Mouse (Mus musculus): ENCODE results near the gene Bcat2. TPM values are rescaled to one million over a fixed set of nuclear protein-coding genes. Genes with fewer than 3 reads are reported as not detected.

Gene Bcat2
- polyA plus RNA-seq, 1 experiment from 2014 or later, result 23.3 TPM

GRCm38 (mm10) chr7:45623507-45623906 is 53.6 kb downstream of the Bcat2 start:
- 94% methylated on average over 11 of the region's 11 CpGs for WGBS
- no peak overlapping the region for H3K9ac ChIP-seq (replicated peaks)
- no peak overlapping the region for H3K27ac ChIP-seq (replicated peaks)
- no peaks in the 10 kb centered on the region for H3K9me3 ChIP-seq
- no peak overlapping the region for H3K4me2 ChIP-seq (replicated peaks)
- no peak overlapping the region for H3K4me3 ChIP-seq
- ATAC-seq (replicated peaks), result no peak
- H3K27me3 ChIP-seq, result peaks cover 7% of the 10 kb centered on the region; the same call in 1 of the 2 replicates
- H3K36me3 ChIP-seq, result no peaks in the 10 kb centered on the region
- peaks cover 5% of the 10 kb centered on the region; the same call in 1 of the 2 replicates for H3K4me1 ChIP-seq

- Histone ChIP-seq H3K9ac (replicated peaks) (no peak overlapping the region), H3K4me2 (replicated peaks) (no peak overlapping the region)
- whole genome bisulfite sequencing, result 84% methylated on average over 3 of the region's 3 CpGs
Measured at GRCm38 (mm10) chr7:45624718-45625117, 54.8 kb downstream of the Bcat2 start.

GRCm38 (mm10) chr7:45625481-45625880 is 55.5 kb downstream of the Bcat2 start:
- H3K4me3 ChIP-seq, result no peak overlapping the region
- no peak overlapping the region for H3K4me2 ChIP-seq (replicated peaks)
- 93% methylated on average over 8 of the region's 8 CpGs for WGBS
- H3K9me3 ChIP-seq, result no peaks in the 10 kb centered on the region
- H3K9ac ChIP-seq (replicated peaks), result no peak overlapping the region
- ATAC-seq (replicated peaks), result no peak
- H3K27me3 ChIP-seq, result no peaks in the 10 kb centered on the region
- H3K36me3 ChIP-seq, result no peaks in the 10 kb centered on the region
- no peak overlapping the region for H3K27ac ChIP-seq (replicated peaks)
- peaks cover 5% of the 10 kb centered on the region; the same call in 1 of the 2 replicates for H3K4me1 ChIP-seq

More at GRCm38 (mm10) chr7:45624718-45625117, 54.8 kb downstream of the Bcat2 start:
- no peaks in the 10 kb centered on the region for H3K9me3 ChIP-seq
- no peaks in the 10 kb centered on the region for H3K27me3 ChIP-seq
- peaks cover 5% of the 10 kb centered on the region; the same call in 1 of the 2 replicates for H3K4me1 ChIP-seq
- no peak overlapping the region for H3K27ac ChIP-seq (replicated peaks)
- no peak overlapping the region for H3K4me3 ChIP-seq
- no peaks in the 10 kb centered on the region for H3K36me3 ChIP-seq
- no peak for ATAC-seq (replicated peaks)

- peaks cover 5% of the 10 kb centered on the region; the same call in 1 of the 2 replicates for H3K4me1 ChIP-seq
- H3K4me3 ChIP-seq, result no peak overlapping the region
- no peak for ATAC-seq (replicated peaks)
- H3K4me2 ChIP-seq (replicated peaks), result no peak overlapping the region
- no peaks in the 10 kb centered on the region for H3K36me3 ChIP-seq
- H3K9ac ChIP-seq (replicated peaks), result no peak overlapping the region
- WGBS, result 90% methylated on average over 7 of the region's 7 CpGs
- no peaks in the 10 kb centered on the region for H3K9me3 ChIP-seq
- H3K27ac ChIP-seq (replicated peaks), result no peak overlapping the region
- H3K27me3 ChIP-seq, result no peaks in the 10 kb centered on the region
Measured at GRCm38 (mm10) chr7:45626571-45627076, 56.7 kb downstream of the Bcat2 start.

- ATAC-seq (replicated peaks), result no peak
- Histone ChIP-seq H3K36me3 (no peaks in the 10 kb centered on the region), H3K4me2 (replicated peaks) (peak within 1 kb of the TSS; percentile 91), H3K9ac (replicated peaks) (peak within 1 kb of the TSS; percentile 70), H3K4me1 (peaks cover 6% of the 10 kb centered on the region), H3K4me3 (peak within 1 kb of the TSS; percentile 54), H3K27ac (replicated peaks) (peak within 1 kb of the TSS; percentile 87), H3K27me3 (no peaks in the 10 kb centered on the region), H3K9me3 (no peaks in the 10 kb centered on the region)
- WGBS, result 92% methylated on average over 9 of the region's 9 CpGs
Measured at GRCm38 (mm10) chr7:45627261-45627660, 57.3 kb downstream of the Bcat2 start, which contains the start of gene Rasip1. TSS of gene Rasip1 (plus strand) at chr7:45627488.

- Histone ChIP-seq H3K4me2 (replicated peaks) (peak overlapping the region; percentile 91), H3K27ac (replicated peaks) (peak overlapping the region; percentile 87), H3K9ac (replicated peaks) (peak overlapping the region; percentile 70), H3K9me3 (no peaks in the 10 kb centered on the region), H3K4me1 (peaks cover 11% of the 10 kb centered on the region), H3K27me3 (no peaks in the 10 kb centered on the region), H3K4me3 (peak overlapping the region; percentile 54), H3K36me3 (no peaks in the 10 kb centered on the region)
- ATAC-seq (replicated peaks), result peak; percentile 88
- under 1% methylated on average over 105 of the region's 105 CpGs for WGBS
Measured at GRCm38 (mm10) chr7:45628364-45629294, 58.7 kb downstream of the Bcat2 start.

GRCm38 (mm10) chr7:45630064-45630907 is 60.3 kb downstream of the Bcat2 start:
- Histone ChIP-seq H3K9me3 (no peaks in the 10 kb centered on the region), H3K27ac (replicated peaks) (no peak overlapping the region)
- WGBS, result 73% methylated on average over 23 of the region's 23 CpGs

GRCm38 (mm10) chr7:45632499-45632898 is 62.5 kb downstream of the Bcat2 start:
- peaks cover 11% of the 10 kb centered on the region for H3K4me1 ChIP-seq
- H3K4me3 ChIP-seq, result peak overlapping the region; percentile 19
- no peak for ATAC-seq (replicated peaks)
- no peaks in the 10 kb centered on the region for H3K9me3 ChIP-seq
- peak overlapping the region; percentile 37 for H3K4me2 ChIP-seq (replicated peaks)
- no peak overlapping the region for H3K27ac ChIP-seq (replicated peaks)
- peak overlapping the region; percentile 29; the same call in 1 of the 2 replicates for H3K9ac ChIP-seq (replicated peaks)
- peaks cover 8% of the 10 kb centered on the region; the same call in 1 of the 2 replicates for H3K36me3 ChIP-seq
- WGBS, result 17% methylated on average over 35 of the region's 35 CpGs
- H3K27me3 ChIP-seq, result no peaks in the 10 kb centered on the region

More at GRCm38 (mm10) chr7:45630064-45630907, 60.3 kb downstream of the Bcat2 start:
- Histone ChIP-seq H3K36me3 (no peaks in the 10 kb centered on the region), H3K27me3 (no peaks in the 10 kb centered on the region), H3K4me1 (peaks cover 11% of the 10 kb centered on the region), H3K4me3 (no peak overlapping the region), H3K4me2 (replicated peaks) (no peak overlapping the region), H3K9ac (replicated peaks) (no peak overlapping the region)
- no peak for ATAC-seq (replicated peaks)

GRCm38 (mm10) chr7:45634946-45635681 is 65.2 kb downstream of the Bcat2 start:
- Histone ChIP-seq H3K27me3 (no peaks in the 10 kb centered on the region), H3K36me3 (peaks cover 8% of the 10 kb centered on the region; the same call in 1 of the 2 replicates), H3K4me3 (no peak overlapping the region), H3K4me1 (peaks cover 15% of the 10 kb centered on the region), H3K9ac (replicated peaks) (no peak overlapping the region), H3K9me3 (no peaks in the 10 kb centered on the region), H3K4me2 (replicated peaks) (no peak overlapping the region), H3K27ac (replicated peaks) (no peak overlapping the region)
- no peak for ATAC-seq (replicated peaks)
- 91% methylated on average over 11 of the region's 11 CpGs for WGBS

GRCm38 (mm10) chr7:45635711-45636688 is 66.0 kb downstream of the Bcat2 start:
- Histone ChIP-seq H3K4me2 (replicated peaks) (no peak overlapping the region), H3K9me3 (no peaks in the 10 kb centered on the region), H3K4me1 (peaks cover 15% of the 10 kb centered on the region), H3K9ac (replicated peaks) (no peak overlapping the region), H3K27ac (replicated peaks) (no peak overlapping the region), H3K36me3 (peaks cover 8% of the 10 kb centered on the region; the same call in 1 of the 2 replicates), H3K27me3 (no peaks in the 10 kb centered on the region), H3K4me3 (no peak overlapping the region)
- WGBS, result 86% methylated on average over 15 of the region's 15 CpGs
- no peak for ATAC-seq (replicated peaks)
